Mouse (Mus musculus): Measurements from ENCODE around the gene Ccl25.
A peak's percentile ranks its signal among the peaks of the same experiment; 100 is the strongest.
"Not testable (repeated sequence)": the region's sequence is repeated elsewhere in the genome, so short reads cannot be mapped to it uniquely, and the experiment has no call there.

Ccl25 gene

GRCm38 (mm10) chr8:4340207-4340606 lies 15.2 kb downstream of the Ccl25 start:
- DNase-seq (ENCODE audit: low read depth, low spot score), result no peak

- no peak for DNase-seq (ENCODE audit: low read depth, low spot score)
Measured at GRCm38 (mm10) chr8:4347661-4348060, 22.7 kb downstream of the Ccl25 start.

GRCm38 (mm10) chr8:4348275-4348674 lies 23.3 kb downstream of the Ccl25 start:
- DNase-seq (ENCODE audit: low read depth, low spot score), result no peak

GRCm38 (mm10) chr8:4349335-4349734 lies 24.3 kb downstream of the Ccl25 start:
- DNase-seq (ENCODE audit: low read depth, low spot score), result no peak

- DNase-seq (ENCODE audit: low read depth, low spot score), result no peak
Measured at GRCm38 (mm10) chr8:4350618-4351017, 25.6 kb downstream of the Ccl25 start.

GRCm38 (mm10) chr8:4352562-4352961 lies 27.6 kb downstream of the Ccl25 start:
- not testable (repeated sequence) for DNase-seq (ENCODE audit: low read depth, low spot score)

GRCm38 (mm10) chr8:4353741-4354140 lies 28.7 kb downstream of the Ccl25 start:
- DNase-seq (ENCODE audit: low read depth, low spot score), result no peak

GRCm38 (mm10) chr8:4354516-4354915 lies 29.5 kb downstream of the Ccl25 start:
- no peak for DNase-seq (ENCODE audit: low read depth, low spot score)

- DNase-seq (ENCODE audit: low read depth, low spot score), result no peak
Measured at GRCm38 (mm10) chr8:4355455-4355854, 30.4 kb downstream of the Ccl25 start.

GRCm38 (mm10) chr8:4359362-4359761 lies 34.4 kb downstream of the Ccl25 start:
- no peak for DNase-seq (ENCODE audit: low read depth, low spot score)

- no peak for DNase-seq (ENCODE audit: low read depth, low spot score)
Measured at GRCm38 (mm10) chr8:4360922-4361321, 35.9 kb downstream of the Ccl25 start.

- no peak for DNase-seq (ENCODE audit: low read depth, low spot score)
Measured at GRCm38 (mm10) chr8:4366189-4366588, 41.2 kb downstream of the Ccl25 start.

- DNase-seq (ENCODE audit: low read depth, low spot score), result peak; percentile 23
Measured at GRCm38 (mm10) chr8:4367808-4368207, 42.8 kb downstream of the Ccl25 start.

- no peak for DNase-seq (ENCODE audit: low read depth, low spot score)
Measured at GRCm38 (mm10) chr8:4368470-4368869, 43.5 kb downstream of the Ccl25 start.

- DNase-seq (ENCODE audit: low read depth, low spot score), result peak; percentile 73
Measured at GRCm38 (mm10) chr8:4370078-4370477, 45.1 kb downstream of the Ccl25 start.

- peak; percentile 63 for DNase-seq (ENCODE audit: low read depth, low spot score)
Measured at GRCm38 (mm10) chr8:4372657-4373056, 47.6 kb downstream of the Ccl25 start.

GRCm38 (mm10) chr8:4401442-4401841 lies 76.4 kb downstream of the Ccl25 start:
- no peak for DNase-seq (ENCODE audit: low read depth, low spot score)

- DNase-seq (ENCODE audit: low read depth, low spot score), result peak; percentile 56
Measured at GRCm38 (mm10) chr8:4403960-4404879, 79.2 kb downstream of the Ccl25 start.

GRCm38 (mm10) chr8:4404880-4405261 lies 79.9 kb downstream of the Ccl25 start:
- DNase-seq (ENCODE audit: low read depth, low spot score), result no peak

GRCm38 (mm10) chr8:4408425-4408824 lies 83.4 kb downstream of the Ccl25 start:
- DNase-seq (ENCODE audit: low read depth, low spot score), result not testable (repeated sequence)

Data from 3T3-L1 (cell line).